Mouse (Mus musculus): ENCODE results near the gene Ncapg. TPM values are rescaled to one million over a fixed set of nuclear protein-coding genes. Genes with fewer than 3 reads are reported as not detected.
"Not testable (repeated sequence)": the region's sequence is repeated elsewhere in the genome, so short reads cannot be mapped to it uniquely, and the experiment has no call there.

Gene Ncapg
- polyA plus RNA-seq, 1 experiment from 2014 or later: 5.0 TPM

- H3K4me3 ChIP-seq (ENCODE audit: low read depth, low read length); H3K27ac ChIP-seq (ENCODE audit: low read length); H3K4me1 ChIP-seq (ENCODE audit: control insufficient read depth, insufficient read depth, low read length); H3K9me3 ChIP-seq (replicated peaks; ENCODE audit: control insufficient read depth, low read length, poor library complexity, severe bottlenecking); ATAC-seq; H3K27me3 ChIP-seq (ENCODE audit: control insufficient read depth, insufficient read depth, low read depth, low read length); H3K36me3 ChIP-seq (ENCODE audit: control insufficient read depth, insufficient read depth, low read length); H3K9ac ChIP-seq (ENCODE audit: low read depth, low read length); H3K4me2 ChIP-seq (ENCODE audit: low read length): not testable (repeated sequence)
- WGBS: 96% methylated on average over 13 of the region's 13 CpGs
These were observed 11.3 kb upstream of the Ncapg start for GRCm38 (mm10) chr5:45658406-45658805.

DNA sequence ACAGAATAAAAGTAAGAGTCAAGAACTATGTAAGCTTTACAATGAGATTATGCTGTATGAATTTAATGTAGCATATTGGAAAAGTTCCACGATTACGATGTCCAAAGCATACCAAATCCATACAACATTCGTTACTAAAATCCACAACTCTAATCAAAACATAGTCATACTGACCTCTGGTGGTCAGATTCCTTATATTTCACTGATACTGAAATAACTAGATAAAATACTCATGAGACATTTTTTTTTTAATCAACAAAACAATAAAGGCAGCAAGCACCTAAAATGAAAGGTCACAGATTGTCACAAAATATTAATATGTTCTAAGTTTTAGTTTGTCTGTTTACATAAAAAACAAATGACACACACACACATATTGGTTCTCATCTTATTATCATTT, 1.4 kb upstream of the Ncapg start:
- Histone ChIP-seq H3K9me3 (replicated peaks; ENCODE audit: control insufficient read depth, low read length, poor library complexity, severe bottlenecking) (no peaks in the 10 kb centered on the region), H3K9ac (ENCODE audit: low read depth, low read length) (no peak overlapping the region), H3K27ac (ENCODE audit: low read length) (no peak overlapping the region), H3K4me1 (ENCODE audit: control insufficient read depth, insufficient read depth, low read length) (peaks cover 12% of the 10 kb centered on the region), H3K4me3 (ENCODE audit: low read depth, low read length) (no peak overlapping the region), H3K36me3 (ENCODE audit: control insufficient read depth, insufficient read depth, low read length) (no peaks in the 10 kb centered on the region), H3K4me2 (ENCODE audit: low read length) (no peak overlapping the region; the same call in 1 of the 2 replicates), H3K27me3 (ENCODE audit: control insufficient read depth, insufficient read depth, low read depth, low read length) (no peaks in the 10 kb centered on the region)
- ATAC-seq: no peak
- WGBS: 14% methylated on average over 3 of the region's 3 CpGs

DNA sequence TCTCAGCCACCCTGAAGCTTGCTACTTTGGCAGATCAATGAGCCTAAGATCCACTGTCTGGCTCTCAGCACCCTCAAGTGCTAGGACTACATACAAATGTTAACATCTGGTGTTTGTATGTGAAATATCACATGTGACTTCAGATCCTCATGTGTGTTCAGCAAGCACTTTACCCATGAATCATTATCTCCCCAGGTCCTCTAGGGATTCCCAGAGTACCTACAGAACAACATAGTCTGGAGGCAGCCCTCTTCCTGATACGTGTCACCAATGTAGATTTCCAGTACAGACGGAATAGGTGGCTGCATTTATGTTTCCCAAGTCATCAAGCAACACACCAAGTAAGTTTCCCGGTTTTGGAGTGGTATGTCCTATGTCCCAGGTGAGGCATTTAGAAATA, 888 bp upstream of the Ncapg start:
- peak; percentile 19 for ATAC-seq

DNA sequence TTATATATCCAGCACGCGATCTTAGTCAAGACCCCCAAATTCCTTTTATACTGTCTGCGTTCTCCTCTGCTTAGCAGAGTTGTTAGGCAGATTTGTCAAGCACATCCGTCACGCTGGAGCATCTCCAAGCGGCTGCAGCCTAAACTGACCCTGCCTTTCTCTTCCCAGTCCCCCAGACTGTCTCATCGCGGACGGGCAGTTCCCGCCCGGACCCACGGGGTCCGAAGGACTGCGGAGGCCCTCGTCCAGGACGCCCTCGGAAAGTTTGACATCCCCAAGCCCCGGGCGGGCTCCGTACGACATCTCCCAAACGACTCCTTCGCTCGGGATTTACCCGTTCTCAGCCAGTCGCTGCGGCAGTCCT, 503 bp upstream of the Ncapg start:
- peak overlapping the region; percentile 75 for H3K27ac ChIP-seq (ENCODE audit: low read length)
- H3K27me3 ChIP-seq (ENCODE audit: control insufficient read depth, insufficient read depth, low read depth, low read length): no peaks in the 10 kb centered on the region
- H3K4me2 ChIP-seq (ENCODE audit: low read length): peak overlapping the region; percentile 88
- H3K4me1 ChIP-seq (ENCODE audit: control insufficient read depth, insufficient read depth, low read length): peaks cover 12% of the 10 kb centered on the region
- peak overlapping the region; percentile 75 for H3K9ac ChIP-seq (ENCODE audit: low read depth, low read length)
- ATAC-seq: peak; percentile 85
- WGBS: under 1% methylated on average over 27 of the region's 27 CpGs
- peak overlapping the region; percentile 81 for H3K4me3 ChIP-seq (ENCODE audit: low read depth, low read length)
- no peaks in the 10 kb centered on the region for H3K9me3 ChIP-seq (replicated peaks; ENCODE audit: control insufficient read depth, low read length, poor library complexity, severe bottlenecking)
- no peaks in the 10 kb centered on the region for H3K36me3 ChIP-seq (ENCODE audit: control insufficient read depth, insufficient read depth, low read length)

More for the DNA sequence above, 888 bp upstream of the Ncapg start:
- no peaks in the 10 kb centered on the region for H3K27me3 ChIP-seq (ENCODE audit: control insufficient read depth, insufficient read depth, low read depth, low read length)
- WGBS: 3% methylated on average over 3 of the region's 3 CpGs
- no peaks in the 10 kb centered on the region for H3K36me3 ChIP-seq (ENCODE audit: control insufficient read depth, insufficient read depth, low read length)
- peak overlapping the region; percentile 75 for H3K27ac ChIP-seq (ENCODE audit: low read length)
- peak overlapping the region; percentile 81 for H3K4me3 ChIP-seq (ENCODE audit: low read depth, low read length)
- peak overlapping the region; percentile 88 for H3K4me2 ChIP-seq (ENCODE audit: low read length)
- H3K4me1 ChIP-seq (ENCODE audit: control insufficient read depth, insufficient read depth, low read length): peaks cover 12% of the 10 kb centered on the region
- H3K9ac ChIP-seq (ENCODE audit: low read depth, low read length): peak overlapping the region; percentile 75
- H3K9me3 ChIP-seq (replicated peaks; ENCODE audit: control insufficient read depth, low read length, poor library complexity, severe bottlenecking): no peaks in the 10 kb centered on the region

DNA sequence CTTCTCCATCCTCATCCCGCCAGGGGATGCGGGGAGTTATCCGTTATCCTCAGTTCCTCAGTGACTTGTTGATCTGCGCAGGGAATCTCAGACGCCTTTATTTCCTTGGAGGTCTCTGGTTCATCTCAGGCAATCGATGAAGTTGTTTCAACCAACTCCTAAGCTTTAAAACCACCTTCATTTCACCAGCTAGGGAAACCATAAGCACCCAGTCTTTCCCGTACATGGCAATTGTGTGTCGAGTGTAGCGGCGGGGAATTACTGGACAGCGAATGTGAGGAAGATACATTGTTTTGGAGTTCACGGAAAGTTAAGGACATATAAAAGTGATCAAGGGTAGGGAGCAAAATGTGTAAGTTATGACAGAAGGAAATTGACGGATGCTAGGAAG, 556 bp downstream of the Ncapg start:
- H3K4me3 ChIP-seq (ENCODE audit: low read depth, low read length): peak overlapping the region; percentile 81
- ATAC-seq: no peak
- no peaks in the 10 kb centered on the region for H3K9me3 ChIP-seq (replicated peaks; ENCODE audit: control insufficient read depth, low read length, poor library complexity, severe bottlenecking)
- peaks cover 12% of the 10 kb centered on the region for H3K4me1 ChIP-seq (ENCODE audit: control insufficient read depth, insufficient read depth, low read length)
- no peak overlapping the region for H3K27ac ChIP-seq (ENCODE audit: low read length)
- peak overlapping the region; percentile 96 for H3K4me2 ChIP-seq (ENCODE audit: low read length)
- peak overlapping the region; percentile 58 for H3K9ac ChIP-seq (ENCODE audit: low read depth, low read length)
- WGBS: under 1% methylated on average over 13 of the region's 13 CpGs
- H3K36me3 ChIP-seq (ENCODE audit: control insufficient read depth, insufficient read depth, low read length): no peaks in the 10 kb centered on the region
- H3K27me3 ChIP-seq (ENCODE audit: control insufficient read depth, insufficient read depth, low read depth, low read length): no peaks in the 10 kb centered on the region

DNA sequence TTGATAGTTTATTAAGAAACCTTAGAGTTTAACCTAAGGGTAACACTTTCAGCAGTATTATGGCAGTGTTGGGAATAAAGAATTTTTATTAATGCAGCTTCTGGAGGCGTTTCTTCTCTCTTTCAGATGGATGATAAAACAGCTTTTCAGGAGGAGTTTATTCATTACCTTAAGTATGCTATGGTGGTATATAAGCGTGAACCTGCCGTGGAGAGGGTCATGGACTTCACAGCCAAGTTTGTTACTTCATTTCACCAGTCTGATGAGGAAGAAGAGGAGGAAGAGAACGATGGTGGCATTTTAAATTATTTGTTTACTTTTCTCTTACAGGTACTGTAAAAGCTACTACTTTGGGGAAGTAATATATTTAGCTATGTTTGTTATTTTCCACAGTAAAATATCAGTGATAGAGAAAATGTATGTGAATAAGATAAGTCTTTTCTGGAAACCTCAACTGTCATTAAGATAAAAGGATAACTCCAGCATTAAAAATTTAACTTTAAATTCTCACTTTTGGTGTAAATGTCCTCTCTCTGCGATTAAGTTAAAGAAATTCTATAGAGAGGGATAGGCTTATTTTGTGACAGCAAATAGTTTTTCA, 1.3 kb downstream of the Ncapg start:
- no peak overlapping the region for H3K9ac ChIP-seq (ENCODE audit: low read depth, low read length)
- no peak overlapping the region for H3K4me3 ChIP-seq (ENCODE audit: low read depth, low read length)
- H3K9me3 ChIP-seq (replicated peaks; ENCODE audit: control insufficient read depth, low read length, poor library complexity, severe bottlenecking): no peaks in the 10 kb centered on the region
- ATAC-seq: no peak
- H3K27ac ChIP-seq (ENCODE audit: low read length): no peak overlapping the region
- H3K4me1 ChIP-seq (ENCODE audit: control insufficient read depth, insufficient read depth, low read length): peaks cover 12% of the 10 kb centered on the region
- H3K4me2 ChIP-seq (ENCODE audit: low read length): no peak overlapping the region
- H3K36me3 ChIP-seq (ENCODE audit: control insufficient read depth, insufficient read depth, low read length): no peaks in the 10 kb centered on the region
- no peaks in the 10 kb centered on the region for H3K27me3 ChIP-seq (ENCODE audit: control insufficient read depth, insufficient read depth, low read depth, low read length)
- WGBS: 50% methylated on average over 5 of the region's 5 CpGs

DNA sequence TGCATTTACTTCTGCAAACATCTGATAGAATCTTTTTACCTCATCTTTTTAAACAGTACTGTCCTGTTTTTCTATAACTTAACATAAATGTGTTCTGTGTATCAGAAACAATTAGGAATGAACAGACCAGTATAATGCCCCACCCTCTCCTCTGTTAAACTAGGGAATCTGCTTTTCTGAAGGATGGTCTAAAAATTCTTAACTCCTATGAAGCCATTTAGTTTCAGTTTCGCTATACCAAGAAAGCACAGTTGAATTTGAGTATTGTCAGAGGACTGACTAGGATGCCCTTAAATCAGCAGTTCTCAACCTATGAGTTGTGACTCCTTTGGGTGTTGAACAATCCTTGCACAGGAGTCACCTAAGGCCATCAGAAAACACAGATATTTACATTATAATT, 5.3 kb downstream of the Ncapg start:
- H3K9ac ChIP-seq (ENCODE audit: low read depth, low read length): no peak overlapping the region
- ATAC-seq: no peak
- H3K27ac ChIP-seq (ENCODE audit: low read length): no peak overlapping the region
- no peaks in the 10 kb centered on the region for H3K36me3 ChIP-seq (ENCODE audit: control insufficient read depth, insufficient read depth, low read length)
- peaks cover 5% of the 10 kb centered on the region for H3K4me1 ChIP-seq (ENCODE audit: control insufficient read depth, insufficient read depth, low read length)
- no peak overlapping the region for H3K4me2 ChIP-seq (ENCODE audit: low read length)
- WGBS: 100% methylated on average over 1 of the region's 1 CpGs
- no peaks in the 10 kb centered on the region for H3K27me3 ChIP-seq (ENCODE audit: control insufficient read depth, insufficient read depth, low read depth, low read length)
- no peak overlapping the region for H3K4me3 ChIP-seq (ENCODE audit: low read depth, low read length)
- H3K9me3 ChIP-seq (replicated peaks; ENCODE audit: control insufficient read depth, low read length, poor library complexity, severe bottlenecking): no peaks in the 10 kb centered on the region

DNA sequence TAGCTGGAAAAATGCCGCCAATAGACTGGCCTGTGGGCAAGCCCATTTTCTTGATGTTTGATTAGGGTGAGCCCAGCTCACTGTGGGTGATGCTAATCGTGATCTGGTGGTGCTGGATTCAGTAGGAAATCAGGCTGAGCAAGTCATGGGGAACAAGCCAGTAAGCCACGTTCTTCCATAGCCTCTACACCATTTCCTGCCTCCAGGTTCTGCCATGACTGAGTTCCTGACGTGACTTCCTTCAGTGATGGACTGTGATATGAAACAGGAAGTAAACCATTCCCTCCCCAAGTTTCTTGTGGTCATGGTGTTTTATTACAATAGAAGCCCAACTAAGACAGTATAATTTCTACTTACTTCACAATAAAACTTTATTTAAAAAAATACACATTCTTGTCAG, 7.9 kb downstream of the Ncapg start:
- no peaks in the 10 kb centered on the region for H3K9me3 ChIP-seq (replicated peaks; ENCODE audit: control insufficient read depth, low read length, poor library complexity, severe bottlenecking)
- no peaks in the 10 kb centered on the region for H3K4me1 ChIP-seq (ENCODE audit: control insufficient read depth, insufficient read depth, low read length)
- no peaks in the 10 kb centered on the region for H3K36me3 ChIP-seq (ENCODE audit: control insufficient read depth, insufficient read depth, low read length)
- H3K4me2 ChIP-seq (ENCODE audit: low read length): no peak overlapping the region
- WGBS: 79% methylated on average over 4 of the region's 4 CpGs
- no peak overlapping the region for H3K4me3 ChIP-seq (ENCODE audit: low read depth, low read length)
- no peak overlapping the region for H3K9ac ChIP-seq (ENCODE audit: low read depth, low read length)
- no peaks in the 10 kb centered on the region for H3K27me3 ChIP-seq (ENCODE audit: control insufficient read depth, insufficient read depth, low read depth, low read length)
- H3K27ac ChIP-seq (ENCODE audit: low read length): no peak overlapping the region
- ATAC-seq: no peak

- Histone ChIP-seq H3K27ac (ENCODE audit: low read length) (no peak overlapping the region), H3K9me3 (replicated peaks; ENCODE audit: control insufficient read depth, low read length, poor library complexity, severe bottlenecking) (no peaks in the 10 kb centered on the region), H3K4me2 (ENCODE audit: low read length) (no peak overlapping the region), H3K4me1 (ENCODE audit: control insufficient read depth, insufficient read depth, low read length) (no peaks in the 10 kb centered on the region), H3K9ac (ENCODE audit: low read depth, low read length) (no peak overlapping the region), H3K27me3 (ENCODE audit: control insufficient read depth, insufficient read depth, low read depth, low read length) (no peaks in the 10 kb centered on the region), H3K4me3 (ENCODE audit: low read depth, low read length) (no peak overlapping the region), H3K36me3 (ENCODE audit: control insufficient read depth, insufficient read depth, low read length) (no peaks in the 10 kb centered on the region)
- no peak for ATAC-seq
These were observed 10.2 kb downstream of the Ncapg start for GRCm38 (mm10) chr5:45679955-45680354.
